Mouse (Mus musculus) midbrain, embryonic 13.5 days (tissue): ENCODE results near the gene Dlg2. TPM values are rescaled to one million over a fixed set of nuclear protein-coding genes. Genes with fewer than 3 reads are reported as not detected.

ENCODE experiments used
- ATAC-seq: fragments of 200-750 bp; cut with Nextera tagmentation; 2 replicates; pipeline ENCODE4 v1.8.0; 2017; ENCODE audit warnings: mild to moderate bottlenecking, moderate TSS enrichment, moderate library complexity
- H3K27ac ChIP-seq: fragments of 300-500 bp; sonication (generic); 2 replicates; pipeline ENCODE4 v1.5.1; 2015; ENCODE audit warnings: inconsistent platforms, mild to moderate bottlenecking, moderate library complexity
- H3K27me3 ChIP-seq: fragments of 300-500 bp; sonication (generic); 2 replicates; pipeline ENCODE4 v1.6.1; 2015; ENCODE audit warnings: mild to moderate bottlenecking, inconsistent platforms
- H3K36me3 ChIP-seq: fragments of 300-500 bp; sonication (generic); 2 replicates; pipeline ENCODE4 v1.6.1; 2015; ENCODE audit warnings: mild to moderate bottlenecking, inconsistent platforms
- H3K4me1 ChIP-seq: fragments of 300-500 bp; sonication (generic); replicated peaks from 2 replicates; pipeline ENCODE4 v1.6.1; 2015; ENCODE audit warnings: inconsistent platforms
- H3K4me2 ChIP-seq: fragments of 300-500 bp; sonication (generic); replicated peaks from 2 replicates; pipeline ENCODE4 v1.6.1; 2015; ENCODE audit warnings: moderate library complexity, mild to moderate bottlenecking, inconsistent platforms
- H3K4me3 ChIP-seq: fragments of 300-500 bp; sonication (generic); replicated peaks from 2 replicates; pipeline ENCODE4 v1.5.1; 2015; ENCODE audit warnings: mild to moderate bottlenecking, inconsistent platforms
- H3K9ac ChIP-seq: fragments of 300-500 bp; sonication (generic); replicated peaks from 2 replicates; pipeline ENCODE4 v1.6.1; 2015; ENCODE audit warnings: mild to moderate bottlenecking, inconsistent platforms
- H3K9me3 ChIP-seq: fragments of 300-500 bp; sonication (generic); 2 replicates; pipeline ENCODE4 v1.6.1; 2016; ENCODE audit warnings: mild to moderate bottlenecking, inconsistent platforms
- WGBS: fragments of 180-500 bp; shearing (Covaris S2); methylation state at CpG from one replicate; pipeline ENCODE4 v1.1.7; 2015; 5-methylcytosine and 5-hydroxymethylcytosine counted together
- polyA plus RNA-seq: library from polyadenylated mRNA; unstranded; fragments of >200 nt; fragmentation: Nextera tagmentation; extraction: Ambion mirVana; gene quantifications from 2 replicates; pipeline ENCODE4 v1.2.1, GENCODE M21; 2015

Gene Dlg2
- polyA plus RNA-seq, 1 experiment from 2014 or later, result 13.0 TPM

GRCm38 (mm10) chr7:91262031-91262951 is 785.8 kb downstream of the Dlg2 start:
- Histone ChIP-seq H3K4me1 (peaks cover 13% of the 10 kb centered on the region), H3K4me2 (peak overlapping the region; percentile 67), H3K4me3 (peak overlapping the region; percentile 55), H3K36me3 (no peaks in the 10 kb centered on the region), H3K27ac (peak overlapping the region; percentile 41), H3K9me3 (no peaks in the 10 kb centered on the region), H3K9ac (peak overlapping the region; percentile 67), H3K27me3 (0 out of 2 replicates have a peak, but pooled peaks cover 3% of the 10 kb centered on the region)
- ATAC-seq, result peak; percentile 95
- under 1% methylated on average over 34 of the region's 34 CpGs for WGBS

- Histone ChIP-seq H3K27me3 (0 out of 2 replicates have a peak, but pooled peaks cover 3% of the 10 kb centered on the region), H3K9ac (peak overlapping the region; percentile 67), H3K4me2 (peak overlapping the region; percentile 67), H3K27ac (peak overlapping the region; percentile 28; the same call in 1 of the 2 replicates), H3K4me1 (peaks cover 13% of the 10 kb centered on the region), H3K36me3 (no peaks in the 10 kb centered on the region), H3K4me3 (peak overlapping the region; percentile 55), H3K9me3 (no peaks in the 10 kb centered on the region)
- ATAC-seq, result peak; percentile 32
- WGBS, result 5% methylated on average over 9 of the region's 9 CpGs
Observed at GRCm38 (mm10) chr7:91262998-91263397, 786.5 kb downstream of the Dlg2 start.

DNA sequence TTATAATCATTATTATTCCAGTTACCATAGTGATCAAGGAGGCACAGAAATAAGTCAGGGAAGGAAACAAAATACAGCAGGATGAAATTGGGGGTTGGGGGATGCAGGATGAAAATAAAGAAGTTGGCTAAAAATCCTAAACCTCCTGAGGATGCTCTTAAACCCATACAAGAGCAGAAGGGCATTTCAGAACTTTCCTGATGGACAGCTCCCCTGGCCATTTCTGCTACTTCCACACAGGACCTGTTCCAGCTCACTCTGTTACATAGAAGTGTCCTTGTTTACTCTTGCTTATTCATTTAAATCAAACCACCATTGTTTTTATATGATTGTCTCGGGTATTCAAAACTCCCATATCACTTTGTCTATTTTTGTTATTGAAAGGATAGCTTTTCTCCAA is 791.3 kb downstream of the Dlg2 start:
- 51% methylated on average over 1 of the region's 1 CpGs for WGBS
- H3K36me3 ChIP-seq, result no peaks in the 10 kb centered on the region
- no peak overlapping the region for H3K27ac ChIP-seq
- H3K4me3 ChIP-seq, result no peak overlapping the region
- no peak overlapping the region for H3K4me2 ChIP-seq
- ATAC-seq, result no peak
- H3K9me3 ChIP-seq, result no peaks in the 10 kb centered on the region
- no peak overlapping the region for H3K9ac ChIP-seq
- 0 out of 2 replicates have a peak, but pooled peaks cover 3% of the 10 kb centered on the region for H3K27me3 ChIP-seq
- peaks cover 7% of the 10 kb centered on the region for H3K4me1 ChIP-seq

GRCm38 (mm10) chr7:91284167-91284566 is 807.7 kb downstream of the Dlg2 start:
- no peak overlapping the region for H3K4me3 ChIP-seq
- WGBS, result 91% methylated on average over 3 of the region's 3 CpGs
- H3K36me3 ChIP-seq, result no peaks in the 10 kb centered on the region
- H3K4me1 ChIP-seq, result no peaks in the 10 kb centered on the region
- H3K27ac ChIP-seq, result no peak overlapping the region
- H3K9ac ChIP-seq, result no peak overlapping the region
- H3K4me2 ChIP-seq, result no peak overlapping the region
- H3K9me3 ChIP-seq, result no peaks in the 10 kb centered on the region
- no peaks in the 10 kb centered on the region for H3K27me3 ChIP-seq
- ATAC-seq, result no peak

DNA sequence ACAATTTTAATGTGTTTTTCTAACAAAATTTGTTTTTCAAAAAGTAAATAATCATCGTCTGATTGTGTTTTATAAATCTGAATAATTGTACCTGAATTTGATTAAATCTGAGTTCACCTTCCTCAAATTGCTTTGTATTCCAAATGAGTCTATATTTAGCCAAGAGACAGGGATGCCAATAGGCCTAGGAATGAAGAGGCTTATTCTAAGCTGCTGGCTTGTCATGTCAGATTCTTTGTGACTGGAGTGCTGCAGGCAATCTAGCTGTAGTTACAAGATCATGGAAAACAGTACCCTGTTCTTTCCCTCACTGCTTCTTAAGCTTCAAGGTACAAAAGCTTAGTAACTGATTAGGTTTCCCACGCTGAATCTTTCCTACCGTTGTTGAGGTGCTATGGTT is 811.9 kb downstream of the Dlg2 start:
- Histone ChIP-seq H3K4me1 (no peaks in the 10 kb centered on the region), H3K27me3 (no peaks in the 10 kb centered on the region), H3K4me2 (no peak overlapping the region), H3K27ac (no peak overlapping the region), H3K9ac (no peak overlapping the region), H3K36me3 (no peaks in the 10 kb centered on the region), H3K9me3 (no peaks in the 10 kb centered on the region), H3K4me3 (no peak overlapping the region)
- WGBS, result 60% methylated on average over 3 of the region's 3 CpGs
- ATAC-seq, result no peak

- H3K27me3 ChIP-seq, result no peaks in the 10 kb centered on the region
- ATAC-seq, result no peak
- no peak overlapping the region for H3K9ac ChIP-seq
- WGBS, result 81% methylated on average over 2 of the region's 2 CpGs
- no peak overlapping the region for H3K27ac ChIP-seq
- H3K36me3 ChIP-seq, result no peaks in the 10 kb centered on the region
- H3K4me2 ChIP-seq, result no peak overlapping the region
- H3K9me3 ChIP-seq, result no peaks in the 10 kb centered on the region
- no peaks in the 10 kb centered on the region for H3K4me1 ChIP-seq
- no peak overlapping the region for H3K4me3 ChIP-seq
Observed at GRCm38 (mm10) chr7:91296127-91296526, 819.7 kb downstream of the Dlg2 start.

DNA sequence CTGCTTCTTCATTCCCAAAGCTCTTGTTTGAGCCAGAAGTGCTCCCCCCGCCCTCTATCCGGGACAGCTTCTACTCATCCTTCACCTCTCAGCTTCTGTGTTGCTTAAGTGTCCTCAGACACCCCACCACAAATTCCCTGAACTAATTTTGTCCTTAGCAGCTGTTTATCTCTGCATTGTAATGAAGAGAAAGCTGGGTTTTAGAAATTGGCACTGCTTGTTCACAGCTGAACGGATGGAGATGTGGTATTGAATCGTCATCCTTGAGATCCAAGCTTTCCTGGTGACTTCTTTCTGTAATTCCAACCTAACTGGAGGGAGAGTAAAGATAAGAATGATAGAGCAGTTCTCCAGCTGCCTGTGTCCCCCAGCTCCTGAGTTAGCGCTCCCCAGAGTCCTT is 834.7 kb downstream of the Dlg2 start:
- Histone ChIP-seq H3K4me3 (no peak overlapping the region), H3K4me1 (no peaks in the 10 kb centered on the region), H3K27me3 (no peaks in the 10 kb centered on the region), H3K9ac (no peak overlapping the region), H3K4me2 (no peak overlapping the region), H3K27ac (no peak overlapping the region), H3K9me3 (no peaks in the 10 kb centered on the region), H3K36me3 (no peaks in the 10 kb centered on the region)
- WGBS, result 83% methylated on average over 5 of the region's 5 CpGs
- ATAC-seq, result no peak

GRCm38 (mm10) chr7:91345073-91345472 is 868.6 kb downstream of the Dlg2 start:
- H3K36me3 ChIP-seq, result no peaks in the 10 kb centered on the region
- H3K27me3 ChIP-seq, result no peaks in the 10 kb centered on the region
- ATAC-seq, result no peak
- H3K9me3 ChIP-seq, result no peaks in the 10 kb centered on the region
- H3K4me1 ChIP-seq, result no peaks in the 10 kb centered on the region
- no peak overlapping the region for H3K4me3 ChIP-seq
- H3K27ac ChIP-seq, result no peak overlapping the region
- H3K4me2 ChIP-seq, result no peak overlapping the region
- H3K9ac ChIP-seq, result no peak overlapping the region

DNA sequence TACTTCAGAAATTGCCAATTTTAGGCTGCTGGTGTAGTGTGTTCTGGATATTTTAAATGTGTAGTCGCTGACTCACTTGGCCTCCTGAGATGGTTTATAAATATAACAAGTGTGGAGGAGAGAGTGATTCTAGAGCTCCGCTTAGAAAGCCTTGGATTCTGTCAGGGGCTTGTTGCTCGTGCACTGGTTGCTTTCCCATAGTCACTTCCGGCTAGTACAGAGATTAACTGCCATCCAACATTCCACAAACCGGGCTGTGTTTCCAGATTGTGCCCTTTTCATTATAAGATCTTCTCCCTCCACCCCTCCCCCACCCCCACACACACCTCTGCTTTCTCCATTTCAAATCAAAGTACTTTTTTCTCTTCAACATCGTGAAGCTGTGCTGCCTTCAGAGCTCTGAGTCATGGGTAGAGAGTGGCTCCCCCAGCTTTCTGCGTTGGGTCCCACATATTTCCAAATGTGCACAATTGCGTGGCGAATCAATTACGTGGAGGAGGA is 893.4 kb downstream of the Dlg2 start:
- Histone ChIP-seq H3K4me1 (no peaks in the 10 kb centered on the region), H3K27ac (no peak overlapping the region), H3K4me2 (no peak overlapping the region), H3K36me3 (no peaks in the 10 kb centered on the region), H3K27me3 (no peaks in the 10 kb centered on the region), H3K9me3 (no peaks in the 10 kb centered on the region), H3K4me3 (no peak overlapping the region), H3K9ac (no peak overlapping the region)
- 61% methylated on average over 10 of the region's 10 CpGs for WGBS
- no peak for ATAC-seq

DNA sequence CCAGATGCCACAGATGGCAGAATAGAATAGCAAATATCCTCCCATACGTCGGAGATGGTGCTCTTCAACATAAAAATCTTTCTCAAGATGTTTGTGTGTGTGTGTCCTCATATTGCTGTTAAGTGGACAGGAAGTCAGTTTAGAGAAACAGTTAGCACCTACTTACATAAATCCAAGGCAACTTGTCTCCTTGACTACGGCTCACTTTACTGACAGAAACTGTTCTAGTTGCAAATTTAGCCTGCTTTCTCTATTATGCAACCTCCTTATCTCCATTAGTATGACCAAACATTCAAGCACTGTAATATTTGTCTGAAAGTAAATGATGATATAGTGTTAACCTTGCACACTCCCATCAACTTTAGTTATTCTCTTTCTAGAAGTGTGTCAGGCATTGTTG is 905.8 kb downstream of the Dlg2 start:
- no peaks in the 10 kb centered on the region for H3K4me1 ChIP-seq
- no peaks in the 10 kb centered on the region for H3K36me3 ChIP-seq
- 71% methylated on average over 3 of the region's 3 CpGs for WGBS
- no peak for ATAC-seq
- no peak overlapping the region for H3K27ac ChIP-seq
- no peaks in the 10 kb centered on the region for H3K9me3 ChIP-seq
- H3K9ac ChIP-seq, result no peak overlapping the region
- H3K4me3 ChIP-seq, result no peak overlapping the region
- H3K4me2 ChIP-seq, result no peak overlapping the region
- no peaks in the 10 kb centered on the region for H3K27me3 ChIP-seq

- no peaks in the 10 kb centered on the region for H3K4me1 ChIP-seq
- 35% methylated on average over 1 of the region's 1 CpGs for WGBS
- no peak overlapping the region for H3K4me3 ChIP-seq
- ATAC-seq, result no peak
- no peaks in the 10 kb centered on the region for H3K27me3 ChIP-seq
- no peak overlapping the region for H3K9ac ChIP-seq
- H3K36me3 ChIP-seq, result no peaks in the 10 kb centered on the region
- H3K4me2 ChIP-seq, result no peak overlapping the region
- H3K9me3 ChIP-seq, result no peaks in the 10 kb centered on the region
- no peak overlapping the region for H3K27ac ChIP-seq
Observed at GRCm38 (mm10) chr7:91383873-91384272, 907.4 kb downstream of the Dlg2 start.

GRCm38 (mm10) chr7:91389272-91389671 is 912.8 kb downstream of the Dlg2 start:
- Histone ChIP-seq H3K4me3 (no peak overlapping the region), H3K36me3 (no peaks in the 10 kb centered on the region), H3K27me3 (no peaks in the 10 kb centered on the region), H3K4me1 (no peaks in the 10 kb centered on the region), H3K4me2 (no peak overlapping the region), H3K9me3 (no peaks in the 10 kb centered on the region), H3K9ac (no peak overlapping the region), H3K27ac (no peak overlapping the region)
- ATAC-seq, result no peak
- WGBS, result 81% methylated on average over 5 of the region's 5 CpGs
